Mouse (Mus musculus): ENCODE data around the gene Dap. TPM values are rescaled to one million over a fixed set of nuclear protein-coding genes. Genes with fewer than 3 reads are reported as not detected.

The Dap gene
- polyA plus RNA-seq, 1 experiment from 2014 or later: 22.7 TPM

DNA sequence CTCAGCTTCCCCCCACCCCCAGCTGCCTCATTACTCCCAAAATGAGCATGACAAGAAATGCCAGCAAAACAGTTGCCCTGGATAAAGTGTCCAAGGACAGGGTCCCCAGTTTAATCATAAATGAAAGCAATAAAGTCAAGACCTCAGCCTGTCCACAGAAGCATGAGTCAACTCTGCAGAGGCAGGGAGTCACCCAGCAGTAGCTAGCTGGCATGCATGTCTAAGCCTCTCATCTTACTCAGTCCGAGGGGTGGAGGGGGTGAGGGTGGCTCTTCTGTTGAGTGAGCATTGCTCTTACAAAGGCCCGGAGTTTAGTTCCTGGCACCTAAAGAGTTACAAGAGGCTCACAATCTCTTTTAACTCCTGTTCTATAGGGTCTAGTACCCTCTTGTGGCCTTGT is 87.9 kb downstream of the Dap start:
- Histone ChIP-seq H3K9me3 (replicated peaks; ENCODE audit: control insufficient read depth, low read length) (peaks cover 2% of the 10 kb centered on the region; the same call in 1 of the 2 replicates), H3K4me3 (ENCODE audit: low read depth, low read length) (no peak overlapping the region), H3K36me3 (ENCODE audit: control insufficient read depth, insufficient read depth, low read length) (no peaks in the 10 kb centered on the region), H3K4me1 (ENCODE audit: control insufficient read depth, insufficient read depth, low read length) (no peaks in the 10 kb centered on the region), H3K9ac (ENCODE audit: low read length) (no peak overlapping the region), H3K27ac (ENCODE audit: low read depth, low read length) (no peak overlapping the region), H3K27me3 (replicated peaks; ENCODE audit: control insufficient read depth, insufficient read depth, low read length) (no peaks in the 10 kb centered on the region), H3K4me2 (ENCODE audit: low read length) (no peak overlapping the region)
- WGBS: 72% methylated on average over 2 of the region's 2 CpGs
- DNase-seq (ENCODE audit: low spot score) (no peak), ATAC-seq (no peak)

DNA sequence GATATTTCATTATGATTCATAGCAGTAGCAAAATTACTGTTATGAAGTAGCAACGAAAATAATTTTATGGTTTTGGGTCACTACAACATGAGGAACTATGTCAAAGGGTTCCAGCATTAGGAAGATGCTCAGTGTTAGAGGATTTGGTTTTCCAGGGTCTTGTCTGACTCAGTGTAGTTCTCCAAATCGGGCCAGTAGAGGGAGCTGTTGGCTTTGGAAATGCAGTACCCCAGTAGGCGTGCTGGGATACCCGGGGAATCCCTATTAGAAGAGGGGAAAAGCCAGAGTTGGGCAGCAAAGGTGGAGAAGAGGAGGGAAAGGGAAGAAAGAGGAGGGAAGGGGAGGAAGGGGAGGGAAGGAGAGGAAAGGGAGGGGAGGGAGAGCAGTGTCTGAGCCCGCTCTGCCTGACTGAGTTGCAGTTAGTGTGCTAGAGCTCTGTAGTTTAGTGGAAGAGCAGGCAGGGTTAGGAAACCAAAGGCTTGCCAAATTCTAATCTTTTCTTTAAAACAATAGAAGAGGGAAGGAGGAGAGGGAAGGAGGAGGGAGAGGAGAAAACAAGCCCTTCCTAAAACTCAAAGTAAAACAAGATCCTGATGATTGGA is 91.6 kb downstream of the Dap start:
- Histone ChIP-seq H3K9ac (ENCODE audit: low read length) (no peak overlapping the region), H3K27me3 (replicated peaks; ENCODE audit: control insufficient read depth, insufficient read depth, low read length) (no peaks in the 10 kb centered on the region), H3K36me3 (ENCODE audit: control insufficient read depth, insufficient read depth, low read length) (no peaks in the 10 kb centered on the region), H3K9me3 (replicated peaks; ENCODE audit: control insufficient read depth, low read length) (no peaks in the 10 kb centered on the region), H3K4me3 (ENCODE audit: low read depth, low read length) (no peak overlapping the region), H3K4me1 (ENCODE audit: control insufficient read depth, insufficient read depth, low read length) (peaks cover 21% of the 10 kb centered on the region), H3K27ac (ENCODE audit: low read depth, low read length) (no peak overlapping the region), H3K4me2 (ENCODE audit: low read length) (no peak overlapping the region)
- WGBS: 3% methylated on average over 5 of the region's 5 CpGs
- DNase-seq (ENCODE audit: low spot score) (peak; percentile 93), ATAC-seq (peak; percentile 83)

DNA sequence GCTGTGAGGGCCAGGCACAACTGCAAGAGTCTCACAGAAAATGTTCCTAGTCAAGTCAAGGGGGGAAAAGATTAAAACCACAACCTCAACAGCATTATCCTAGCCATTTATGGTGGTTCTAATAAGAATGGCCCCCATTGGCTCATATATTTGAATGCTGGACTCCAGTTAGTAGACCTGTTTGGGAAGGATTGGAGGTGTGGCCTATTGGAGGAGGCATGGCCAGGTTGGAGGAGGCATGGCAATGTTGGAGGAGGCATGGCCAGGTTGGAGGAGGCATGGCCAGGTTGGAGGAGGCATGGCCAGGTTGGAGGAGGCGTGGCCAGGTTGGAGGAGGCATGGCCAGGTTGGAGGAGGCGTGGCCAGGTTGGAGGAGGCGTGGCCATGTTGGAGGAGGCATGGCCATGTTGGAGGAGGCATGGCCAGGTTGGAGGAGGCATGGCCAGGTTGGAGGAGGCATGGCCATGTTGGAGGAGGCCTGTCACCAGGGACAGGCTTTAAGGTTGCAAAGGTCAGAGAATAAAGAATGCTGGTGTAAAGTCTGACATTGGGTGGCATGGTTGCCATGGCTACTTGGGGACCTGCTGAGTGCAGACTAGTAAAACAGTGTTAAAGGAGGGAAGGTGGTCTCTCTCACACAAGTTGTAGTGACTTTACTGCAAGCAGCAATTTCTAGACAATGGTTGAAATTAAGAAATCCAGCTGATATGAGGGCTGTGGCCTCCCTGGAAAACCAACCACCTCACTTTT is 93.1 kb downstream of the Dap start:
- no peak overlapping the region for H3K4me3 ChIP-seq (ENCODE audit: low read depth, low read length)
- ATAC-seq (no peak), DNase-seq (ENCODE audit: low spot score) (no peak)
- H3K27ac ChIP-seq (ENCODE audit: low read depth, low read length): no peak overlapping the region
- H3K4me2 ChIP-seq (ENCODE audit: low read length): no peak overlapping the region
- H3K27me3 ChIP-seq (replicated peaks; ENCODE audit: control insufficient read depth, insufficient read depth, low read length): no peaks in the 10 kb centered on the region
- no peak overlapping the region for H3K9ac ChIP-seq (ENCODE audit: low read length)
- H3K36me3 ChIP-seq (ENCODE audit: control insufficient read depth, insufficient read depth, low read length): no peaks in the 10 kb centered on the region
- no peaks in the 10 kb centered on the region for H3K9me3 ChIP-seq (replicated peaks; ENCODE audit: control insufficient read depth, low read length)
- WGBS: 93% methylated on average over 3 of the region's 3 CpGs
- peaks cover 21% of the 10 kb centered on the region for H3K4me1 ChIP-seq (ENCODE audit: control insufficient read depth, insufficient read depth, low read length)

DNA sequence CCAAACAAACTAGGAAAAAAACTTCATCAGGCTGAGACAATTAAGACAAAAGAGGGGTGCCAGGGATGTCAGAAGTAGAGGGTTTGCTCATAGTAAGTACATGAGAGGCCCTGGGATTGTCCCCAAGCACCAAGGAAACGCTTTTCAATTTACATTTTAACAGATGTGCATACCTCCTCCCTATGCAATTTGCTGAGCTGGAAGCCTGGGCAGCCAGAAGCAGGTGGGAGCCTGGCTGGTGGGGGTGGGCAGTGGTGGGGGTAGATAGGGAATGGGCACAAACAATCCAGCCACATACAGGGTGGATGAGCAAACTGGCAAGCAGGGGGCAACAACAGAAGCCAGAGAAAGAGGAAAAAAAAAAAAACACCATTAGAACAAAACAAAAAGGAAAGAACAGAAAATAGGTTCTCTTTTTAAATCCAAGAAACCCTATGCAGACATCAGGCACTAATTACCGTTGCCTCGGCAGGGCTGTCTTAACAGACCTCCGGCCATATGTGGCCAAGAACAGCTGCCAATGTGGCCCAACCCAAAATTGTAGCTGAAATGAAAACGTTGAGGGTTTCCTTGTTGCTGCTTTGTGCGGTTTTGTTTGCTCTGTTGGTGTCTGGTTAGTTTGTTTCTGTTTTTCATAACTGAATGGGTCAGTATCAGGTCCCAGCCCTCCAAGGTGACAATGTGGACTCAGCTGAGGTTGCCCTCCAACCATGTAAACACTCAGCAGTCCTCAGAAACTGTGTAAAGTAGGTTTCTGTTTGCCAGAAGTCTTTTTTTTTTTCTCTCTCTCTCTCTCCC is 94.2 kb downstream of the Dap start:
- WGBS: 22% methylated on average over 6 of the region's 6 CpGs
- no peaks in the 10 kb centered on the region for H3K36me3 ChIP-seq (ENCODE audit: control insufficient read depth, insufficient read depth, low read length)
- no peak for ATAC-seq

DNA sequence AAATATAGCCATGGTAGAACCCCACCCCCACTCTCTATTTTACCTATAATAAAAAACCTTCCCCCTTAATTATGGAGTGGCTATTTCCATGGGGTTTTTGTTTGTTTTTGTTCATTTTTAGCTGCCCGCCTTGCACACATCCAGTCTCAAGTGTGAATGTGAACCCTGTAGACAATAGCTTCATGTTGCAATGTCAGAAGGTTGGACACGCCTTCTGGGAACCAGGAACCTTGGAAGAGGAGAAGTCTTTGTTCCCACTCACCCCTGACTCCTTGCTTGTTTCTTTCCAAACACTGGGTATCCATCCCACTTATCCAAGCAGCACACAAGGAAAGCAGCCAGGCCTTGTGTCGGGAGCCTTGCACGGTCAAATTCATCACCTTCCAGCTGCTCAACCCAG is 94.9 kb downstream of the Dap start:
- WGBS: 62% methylated on average over 4 of the region's 4 CpGs
- H3K4me3 ChIP-seq (ENCODE audit: low read depth, low read length): no peak overlapping the region
- no peak overlapping the region for H3K27ac ChIP-seq (ENCODE audit: low read depth, low read length)
- no peaks in the 10 kb centered on the region for H3K36me3 ChIP-seq (ENCODE audit: control insufficient read depth, insufficient read depth, low read length)
- DNase-seq (ENCODE audit: low spot score) (no peak), ATAC-seq (no peak)
- no peak overlapping the region for H3K9ac ChIP-seq (ENCODE audit: low read length)
- H3K27me3 ChIP-seq (replicated peaks; ENCODE audit: control insufficient read depth, insufficient read depth, low read length): no peaks in the 10 kb centered on the region
- H3K9me3 ChIP-seq (replicated peaks; ENCODE audit: control insufficient read depth, low read length): no peaks in the 10 kb centered on the region
- no peak overlapping the region for H3K4me2 ChIP-seq (ENCODE audit: low read length)
- H3K4me1 ChIP-seq (ENCODE audit: control insufficient read depth, insufficient read depth, low read length): peaks cover 21% of the 10 kb centered on the region

More for the DNA sequence above, 94.2 kb downstream of the Dap start:
- no peaks in the 10 kb centered on the region for H3K27me3 ChIP-seq (replicated peaks; ENCODE audit: control insufficient read depth, insufficient read depth, low read length)
- no peak overlapping the region for H3K4me2 ChIP-seq (ENCODE audit: low read length)
- H3K4me3 ChIP-seq (ENCODE audit: low read depth, low read length): no peak overlapping the region
- H3K9me3 ChIP-seq (replicated peaks; ENCODE audit: control insufficient read depth, low read length): no peaks in the 10 kb centered on the region
- H3K4me1 ChIP-seq (ENCODE audit: control insufficient read depth, insufficient read depth, low read length): peaks cover 21% of the 10 kb centered on the region
- peak; percentile 55 for DNase-seq (ENCODE audit: low spot score)
- H3K27ac ChIP-seq (ENCODE audit: low read depth, low read length): peak overlapping the region; percentile 41; the same call in 1 of the 2 replicates
- H3K9ac ChIP-seq (ENCODE audit: low read length): no peak overlapping the region

DNA sequence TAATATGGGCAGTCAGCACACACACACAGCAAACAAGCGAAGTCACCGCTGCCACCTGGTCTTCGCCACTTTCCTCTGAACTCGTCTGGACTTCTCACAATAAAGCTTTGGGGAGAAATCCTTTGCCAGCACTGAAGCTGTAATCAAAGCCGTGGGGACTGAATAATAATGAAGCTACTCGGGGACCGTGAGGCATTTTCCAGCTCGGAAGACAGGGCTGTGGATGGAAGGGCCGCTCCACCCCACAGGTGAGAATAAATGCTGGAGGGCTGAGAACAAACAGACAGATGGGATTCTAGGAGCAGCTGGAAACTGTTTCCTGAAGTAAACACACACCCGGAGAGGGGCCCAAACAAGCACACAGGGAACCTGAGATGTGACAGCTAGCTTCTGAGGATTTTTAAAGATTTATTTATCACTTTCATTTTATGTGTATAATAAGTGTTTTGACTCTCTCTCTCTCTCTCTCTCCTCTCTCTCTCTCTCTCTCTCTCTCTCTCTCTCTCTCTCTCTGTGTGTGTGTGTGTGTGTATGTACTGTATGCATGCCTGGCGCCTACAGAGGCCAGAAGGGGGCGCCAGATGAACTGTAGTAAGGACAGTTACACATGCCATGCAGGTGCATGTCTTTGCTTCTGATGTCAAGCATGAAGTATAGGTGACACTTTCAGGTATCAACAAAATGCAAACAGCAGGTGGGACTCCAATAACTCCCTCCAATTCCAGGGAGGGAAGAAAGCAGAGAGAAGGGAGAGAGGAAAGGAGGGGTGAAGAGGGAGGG is 96.7 kb downstream of the Dap start:
- H3K4me3 ChIP-seq (ENCODE audit: low read depth, low read length): no peak overlapping the region
- WGBS: 37% methylated on average over 12 of the region's 12 CpGs
- no peak overlapping the region for H3K27ac ChIP-seq (ENCODE audit: low read depth, low read length)
- no peaks in the 10 kb centered on the region for H3K36me3 ChIP-seq (ENCODE audit: control insufficient read depth, insufficient read depth, low read length)
- no peaks in the 10 kb centered on the region for H3K27me3 ChIP-seq (replicated peaks; ENCODE audit: control insufficient read depth, insufficient read depth, low read length)
- H3K4me1 ChIP-seq (ENCODE audit: control insufficient read depth, insufficient read depth, low read length): peaks cover 21% of the 10 kb centered on the region
- H3K4me2 ChIP-seq (ENCODE audit: low read length): no peak overlapping the region
- ATAC-seq: peak; percentile 59; the same call in 1 of the 2 replicates
- H3K9ac ChIP-seq (ENCODE audit: low read length): no peak overlapping the region
- no peaks in the 10 kb centered on the region for H3K9me3 ChIP-seq (replicated peaks; ENCODE audit: control insufficient read depth, low read length)
- peak; percentile 57 for DNase-seq (ENCODE audit: low spot score)

DNA sequence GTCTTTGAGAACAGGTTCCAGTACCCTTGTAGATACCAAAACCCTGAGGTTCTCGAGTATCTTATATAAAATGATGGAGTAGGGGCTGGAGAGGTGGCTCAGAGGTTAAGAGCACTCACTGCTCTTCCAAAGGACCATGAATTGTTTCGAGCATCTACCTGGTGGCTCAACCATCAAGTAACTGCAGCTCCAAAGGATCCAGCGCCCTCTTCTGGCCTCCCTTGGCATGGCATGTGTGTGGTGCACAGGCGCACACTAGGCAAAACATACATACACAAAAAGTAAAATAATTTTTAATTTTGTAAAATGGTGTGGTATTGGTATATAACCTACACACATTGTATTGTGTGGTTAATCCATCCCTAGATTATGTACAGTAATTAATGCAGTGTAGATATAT is 99.6 kb downstream of the Dap start:
- Histone ChIP-seq H3K9me3 (replicated peaks; ENCODE audit: control insufficient read depth, low read length) (no peaks in the 10 kb centered on the region), H3K4me2 (ENCODE audit: low read length) (no peak overlapping the region), H3K27me3 (replicated peaks; ENCODE audit: control insufficient read depth, insufficient read depth, low read length) (no peaks in the 10 kb centered on the region), H3K36me3 (ENCODE audit: control insufficient read depth, insufficient read depth, low read length) (no peaks in the 10 kb centered on the region), H3K27ac (ENCODE audit: low read depth, low read length) (no peak overlapping the region), H3K4me1 (ENCODE audit: control insufficient read depth, insufficient read depth, low read length) (peaks cover 9% of the 10 kb centered on the region), H3K9ac (ENCODE audit: low read length) (no peak overlapping the region), H3K4me3 (ENCODE audit: low read depth, low read length) (no peak overlapping the region)
- no peak for DNase-seq (ENCODE audit: low spot score)
- WGBS: 85% methylated on average over 4 of the region's 4 CpGs
- ATAC-seq: no peak

Measured in forebrain, embryonic 14.5 days (tissue).